Comparison of ENCODE assay signal across 9 mouse cellular contexts in the genomic region with DNA sequence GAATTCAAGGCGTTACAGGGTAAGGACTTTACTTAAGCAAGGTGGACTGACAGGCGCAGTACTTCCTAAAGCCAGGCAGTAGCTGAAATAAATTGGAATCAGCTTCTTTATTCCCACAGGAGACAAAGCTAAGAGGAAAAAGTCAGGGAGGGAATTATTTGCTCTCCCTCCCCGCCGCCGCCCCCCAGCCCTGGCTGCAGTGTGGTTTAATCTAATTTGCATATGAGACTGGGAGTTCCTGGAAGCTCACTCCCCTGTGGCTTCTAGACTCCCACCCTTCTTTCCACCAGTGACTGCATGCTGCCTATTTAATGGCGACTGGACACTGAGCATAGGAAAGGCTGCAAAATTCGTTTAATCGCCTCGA.
A peak's percentile ranks its signal among the peaks of the same experiment; 100 is the strongest.
DNase-seq lines count a peak whose midpoint lies in the region; ATAC-seq and TF ChIP-seq lines count a peak whose summit lies in the region.
"Had no signal": no experiment of that assay in that cellular context is flagged by ENCODE, and none has a peak within 500 bp of the region (broad histone marks: within the 10 kb centered on the region; RNA-seq: fewer than 3 reads in every experiment).

No protein-coding gene starts in this region.

- no peaks in the 10 kb centered on the region for H3K36me3 ChIP-seq in intestine, embryonic 15.5 days
- no peaks in the 10 kb centered on the region for H3K36me3 ChIP-seq in thymus, adult 2 months (ENCODE audit: control insufficient read depth, insufficient read depth, low read length)

- DNase-seq in frontal cortex, postnatal 10 days (ENCODE audit: low spot score in 2 of 2): no peak
- DNase-seq in NIH3T3 (ENCODE audit: low read depth): peak; percentile 50
- peak; percentile 98 for DNase-seq in heart, adult 11 months
- DNase-seq in ovary, postnatal 36 days (ENCODE audit: low spot score): peak; percentile 40
- DNase-seq in thymus, adult 2 months: no peak

- no peak overlapping the region for H3K9ac ChIP-seq in intestine, embryonic 15.5 days

- H3K4me1 ChIP-seq in intestine, embryonic 15.5 days (replicated peaks): no peaks in the 10 kb centered on the region
- no peaks in the 10 kb centered on the region for H3K4me1 ChIP-seq in thymus, adult 2 months (replicated peaks; ENCODE audit: control insufficient read depth, insufficient read depth, low read length)

- no peaks in the 10 kb centered on the region for H3K27me3 ChIP-seq in intestine, embryonic 15.5 days (replicated peaks)
- no peaks in the 10 kb centered on the region for H3K27me3 ChIP-seq in thymus, adult 2 months (ENCODE audit: control insufficient read depth, insufficient read depth, low read length)

- H3K4me3 ChIP-seq in intestine, embryonic 15.5 days (replicated peaks): no peak overlapping the region
- no peak overlapping the region for H3K4me3 ChIP-seq in thymus, adult 2 months (ENCODE audit: control insufficient read depth, insufficient read depth, low read length)
- H3K4me3 ChIP-seq: erythroblast, embryonic 14.5 days had no signal

- H3K4me2 ChIP-seq in intestine, embryonic 15.5 days (replicated peaks): peak overlapping the region; percentile 15; the same call in 1 of the 2 replicates

- H3K27ac ChIP-seq in intestine, embryonic 15.5 days: no peak overlapping the region
- no peak overlapping the region for H3K27ac ChIP-seq in thymus, adult 2 months (ENCODE audit: control insufficient read depth, insufficient read depth, low read length)

- H3K9me3 ChIP-seq in intestine, embryonic 15.5 days: no peaks in the 10 kb centered on the region

- ATAC-seq in frontal cortex, adult (ENCODE audit: low TSS enrichment): peak; percentile 50; the same call in 1 of the 2 replicates
- 0 out of 2 replicates have a peak, but pooled peaks have one; percentile 25 for ATAC-seq in intestine, embryonic 15.5 days
- ATAC-seq in cerebellum, adult (ENCODE audit: insufficient number of reproducible peaks, low FRiP score, low TSS enrichment): no peak

- 55% methylated on average over 9 of the region's 9 CpGs for WGBS in intestine, embryonic 15.5 days
- WGBS in thymus, adult 2 months: 76% methylated on average over 9 of the region's 9 CpGs

- no peak for TF ChIP-seq CTCF in thymus, adult 2 months (IDR thresholded peaks at IDR 0.05; ENCODE audit: borderline replicate concordance, control insufficient read depth, extremely low read depth, insufficient read depth, low read length, poor library complexity)

- TF ChIP-seq POLR2A in thymus, adult 2 months (IDR thresholded peaks at IDR 0.05; ENCODE audit: control insufficient read depth, extremely low read depth, insufficient read depth, low read length, poor library complexity): no peak

Comparison
In these comparisons a context has a peak if more than half of its experiments do, and no peak if none do; other contexts are left out.
1. DNase-seq: peak in NIH3T3 (single experiment), heart, adult 11 months (single experiment) and ovary, postnatal 36 days (single experiment); none in frontal cortex, postnatal 10 days (0 of 2) and thymus, adult 2 months (single experiment).